Mouse (Mus musculus) C2C12 (cell line): ENCODE results near the gene Arpc1b.

Experiments used
- CEBPB ChIP-seq: IDR thresholded peaks from one replicate; pipeline ENCODE4 v1.6.1; 2011; ENCODE audit warnings: low read depth, mild to moderate bottlenecking, control low read depth, moderate library complexity
- CTCF ChIP-seq: IDR thresholded peaks from one replicate; pipeline ENCODE4 v1.5.1; 2011; ENCODE audit not compliant: control insufficient read depth, insufficient read depth, insufficient read length
- MAX ChIP-seq: IDR thresholded peaks from one replicate; pipeline ENCODE4 v1.6.1; 2011; ENCODE audit warnings: mild to moderate bottlenecking, control low read depth
- MYOG ChIP-seq: IDR thresholded peaks from one replicate; pipeline ENCODE4 v1.6.1; 2011; ENCODE audit not compliant: control insufficient read depth, insufficient read length; ENCODE audit errors: extremely low read depth
- USF1 ChIP-seq: IDR thresholded peaks from one replicate; pipeline ENCODE4 v1.6.1; 2011; ENCODE audit warnings: low read depth, mild to moderate bottlenecking, control low read depth, moderate library complexity

GRCm38 (mm10) chr5:145165184-145165583 is 51.2 kb downstream of the Arpc1b start:
- TF ChIP-seq CTCF (no peak), USF1 (no peak), CEBPB (no peak), MYOG (no peak), MAX (no peak)
